Mouse (Mus musculus): ENCODE results near the gene Ctnna2. TPM values are rescaled to one million over a fixed set of nuclear protein-coding genes. Genes with fewer than 3 reads are reported as not detected.

The Ctnna2 gene
- polyA plus RNA-seq, 1 experiment from 2014 or later, result 0.32 TPM

GRCm38 (mm10) chr6:77101047-77101446 lies 878.5 kb downstream of the Ctnna2 start:
- no peaks in the 10 kb centered on the region for H3K4me1 ChIP-seq (ENCODE audit: control insufficient read depth, insufficient read depth, low read length)
- WGBS, result 33% methylated on average over 1 of the region's 1 CpGs
- ATAC-seq (ENCODE audit: low FRiP score, low TSS enrichment), result no peak

GRCm38 (mm10) chr6:77098540-77098939 lies 881.0 kb downstream of the Ctnna2 start:
- Histone ChIP-seq H3K27ac (ENCODE audit: low read depth, low read length) (no peak overlapping the region), H3K9me3 (ENCODE audit: control insufficient read depth, low read length) (no peaks in the 10 kb centered on the region), H3K27me3 (ENCODE audit: control insufficient read depth, insufficient read depth, low read length) (no peaks in the 10 kb centered on the region), H3K9ac (ENCODE audit: low read depth, low read length) (no peak overlapping the region), H3K4me1 (ENCODE audit: control insufficient read depth, insufficient read depth, low read length) (no peaks in the 10 kb centered on the region), H3K36me3 (ENCODE audit: control insufficient read depth, insufficient read depth, low read length) (no peaks in the 10 kb centered on the region), H3K4me3 (ENCODE audit: low read length) (no peak overlapping the region), H3K4me2 (replicated peaks; ENCODE audit: low read depth, low read length) (no peak overlapping the region)
- 94% methylated on average over 1 of the region's 1 CpGs for WGBS
- no peak for ATAC-seq (ENCODE audit: low FRiP score, low TSS enrichment)

More at GRCm38 (mm10) chr6:77101047-77101446, 878.5 kb downstream of the Ctnna2 start:
- Histone ChIP-seq H3K9ac (ENCODE audit: low read depth, low read length) (no peak overlapping the region), H3K4me3 (ENCODE audit: low read length) (no peak overlapping the region), H3K36me3 (ENCODE audit: control insufficient read depth, insufficient read depth, low read length) (no peaks in the 10 kb centered on the region), H3K27ac (ENCODE audit: low read depth, low read length) (no peak overlapping the region), H3K27me3 (ENCODE audit: control insufficient read depth, insufficient read depth, low read length) (no peaks in the 10 kb centered on the region), H3K9me3 (ENCODE audit: control insufficient read depth, low read length) (no peaks in the 10 kb centered on the region), H3K4me2 (replicated peaks; ENCODE audit: low read depth, low read length) (no peak overlapping the region)

- Histone ChIP-seq H3K9me3 (ENCODE audit: control insufficient read depth, low read length) (no peaks in the 10 kb centered on the region), H3K4me2 (replicated peaks; ENCODE audit: low read depth, low read length) (no peak overlapping the region), H3K4me3 (ENCODE audit: low read length) (no peak overlapping the region), H3K27ac (ENCODE audit: low read depth, low read length) (no peak overlapping the region), H3K4me1 (ENCODE audit: control insufficient read depth, insufficient read depth, low read length) (no peaks in the 10 kb centered on the region), H3K36me3 (ENCODE audit: control insufficient read depth, insufficient read depth, low read length) (no peaks in the 10 kb centered on the region), H3K27me3 (ENCODE audit: control insufficient read depth, insufficient read depth, low read length) (no peaks in the 10 kb centered on the region), H3K9ac (ENCODE audit: low read depth, low read length) (no peak overlapping the region)
- peak; percentile 62; the same call in 1 of the 2 replicates for ATAC-seq (ENCODE audit: low FRiP score, low TSS enrichment)
- WGBS, result 49% methylated on average over 14 of the region's 14 CpGs
Measured at GRCm38 (mm10) chr6:77075396-77076376, 903.8 kb downstream of the Ctnna2 start.

GRCm38 (mm10) chr6:77069595-77069994 lies 909.9 kb downstream of the Ctnna2 start:
- Histone ChIP-seq H3K9me3 (ENCODE audit: control insufficient read depth, low read length) (no peaks in the 10 kb centered on the region), H3K4me2 (replicated peaks; ENCODE audit: low read depth, low read length) (no peak overlapping the region), H3K4me1 (ENCODE audit: control insufficient read depth, insufficient read depth, low read length) (no peaks in the 10 kb centered on the region), H3K36me3 (ENCODE audit: control insufficient read depth, insufficient read depth, low read length) (no peaks in the 10 kb centered on the region), H3K27me3 (ENCODE audit: control insufficient read depth, insufficient read depth, low read length) (no peaks in the 10 kb centered on the region), H3K27ac (ENCODE audit: low read depth, low read length) (no peak overlapping the region), H3K4me3 (ENCODE audit: low read length) (no peak overlapping the region), H3K9ac (ENCODE audit: low read depth, low read length) (no peak overlapping the region)
- ATAC-seq (ENCODE audit: low FRiP score, low TSS enrichment), result no peak
- WGBS, result 90% methylated on average over 3 of the region's 3 CpGs

- no peaks in the 10 kb centered on the region for H3K4me1 ChIP-seq (ENCODE audit: control insufficient read depth, insufficient read depth, low read length)
- H3K27ac ChIP-seq (ENCODE audit: low read depth, low read length), result no peak overlapping the region
- H3K4me2 ChIP-seq (replicated peaks; ENCODE audit: low read depth, low read length), result no peak overlapping the region
- H3K4me3 ChIP-seq (ENCODE audit: low read length), result no peak overlapping the region
- ATAC-seq (ENCODE audit: low FRiP score, low TSS enrichment), result no peak
- no peaks in the 10 kb centered on the region for H3K36me3 ChIP-seq (ENCODE audit: control insufficient read depth, insufficient read depth, low read length)
- no peaks in the 10 kb centered on the region for H3K9me3 ChIP-seq (ENCODE audit: control insufficient read depth, low read length)
- no peak overlapping the region for H3K9ac ChIP-seq (ENCODE audit: low read depth, low read length)
- 55% methylated on average over 3 of the region's 3 CpGs for WGBS
- no peaks in the 10 kb centered on the region for H3K27me3 ChIP-seq (ENCODE audit: control insufficient read depth, insufficient read depth, low read length)
Measured at GRCm38 (mm10) chr6:77050690-77051089, 928.8 kb downstream of the Ctnna2 start.

- Histone ChIP-seq H3K36me3 (ENCODE audit: control insufficient read depth, insufficient read depth, low read length) (no peaks in the 10 kb centered on the region), H3K4me1 (ENCODE audit: control insufficient read depth, insufficient read depth, low read length) (no peaks in the 10 kb centered on the region), H3K4me2 (replicated peaks; ENCODE audit: low read depth, low read length) (no peak overlapping the region), H3K9ac (ENCODE audit: low read depth, low read length) (no peak overlapping the region), H3K9me3 (ENCODE audit: control insufficient read depth, low read length) (no peaks in the 10 kb centered on the region), H3K4me3 (ENCODE audit: low read length) (no peak overlapping the region), H3K27ac (ENCODE audit: low read depth, low read length) (no peak overlapping the region), H3K27me3 (ENCODE audit: control insufficient read depth, insufficient read depth, low read length) (no peaks in the 10 kb centered on the region)
- 82% methylated on average over 2 of the region's 2 CpGs for WGBS
- no peak for ATAC-seq (ENCODE audit: low FRiP score, low TSS enrichment)
Measured at GRCm38 (mm10) chr6:77050193-77050592, 929.3 kb downstream of the Ctnna2 start.

- Histone ChIP-seq H3K27me3 (ENCODE audit: control insufficient read depth, insufficient read depth, low read length) (no peaks in the 10 kb centered on the region), H3K27ac (ENCODE audit: low read depth, low read length) (no peak overlapping the region), H3K4me2 (replicated peaks; ENCODE audit: low read depth, low read length) (no peak overlapping the region), H3K36me3 (ENCODE audit: control insufficient read depth, insufficient read depth, low read length) (no peaks in the 10 kb centered on the region), H3K9me3 (ENCODE audit: control insufficient read depth, low read length) (no peaks in the 10 kb centered on the region), H3K4me1 (ENCODE audit: control insufficient read depth, insufficient read depth, low read length) (no peaks in the 10 kb centered on the region), H3K9ac (ENCODE audit: low read depth, low read length) (no peak overlapping the region), H3K4me3 (ENCODE audit: low read length) (no peak overlapping the region)
- WGBS, result 63% methylated on average over 1 of the region's 1 CpGs
- no peak for ATAC-seq (ENCODE audit: low FRiP score, low TSS enrichment)
Measured at GRCm38 (mm10) chr6:77047568-77047967, 931.9 kb downstream of the Ctnna2 start.

- Histone ChIP-seq H3K4me1 (ENCODE audit: control insufficient read depth, insufficient read depth, low read length) (no peaks in the 10 kb centered on the region), H3K9me3 (ENCODE audit: control insufficient read depth, low read length) (no peaks in the 10 kb centered on the region), H3K27me3 (ENCODE audit: control insufficient read depth, insufficient read depth, low read length) (no peaks in the 10 kb centered on the region), H3K27ac (ENCODE audit: low read depth, low read length) (no peak overlapping the region), H3K36me3 (ENCODE audit: control insufficient read depth, insufficient read depth, low read length) (no peaks in the 10 kb centered on the region), H3K4me3 (ENCODE audit: low read length) (no peak overlapping the region), H3K4me2 (replicated peaks; ENCODE audit: low read depth, low read length) (no peak overlapping the region), H3K9ac (ENCODE audit: low read depth, low read length) (no peak overlapping the region)
- ATAC-seq (ENCODE audit: low FRiP score, low TSS enrichment), result peak; percentile 71; the same call in 1 of the 2 replicates
Measured at GRCm38 (mm10) chr6:77025066-77025465, 954.4 kb downstream of the Ctnna2 start.

- Histone ChIP-seq H3K4me1 (ENCODE audit: control insufficient read depth, insufficient read depth, low read length) (no peaks in the 10 kb centered on the region), H3K9ac (ENCODE audit: low read depth, low read length) (no peak overlapping the region), H3K27me3 (ENCODE audit: control insufficient read depth, insufficient read depth, low read length) (no peaks in the 10 kb centered on the region), H3K4me2 (replicated peaks; ENCODE audit: low read depth, low read length) (no peak overlapping the region), H3K36me3 (ENCODE audit: control insufficient read depth, insufficient read depth, low read length) (no peaks in the 10 kb centered on the region), H3K4me3 (ENCODE audit: low read length) (no peak overlapping the region), H3K27ac (ENCODE audit: low read depth, low read length) (no peak overlapping the region), H3K9me3 (ENCODE audit: control insufficient read depth, low read length) (no peaks in the 10 kb centered on the region)
- no peak for ATAC-seq (ENCODE audit: low FRiP score, low TSS enrichment)
- 70% methylated on average over 2 of the region's 2 CpGs for WGBS
Measured at GRCm38 (mm10) chr6:77013194-77013593, 966.3 kb downstream of the Ctnna2 start.

Measured in kidney, embryonic 14.5 days (tissue).